8 mouse cellular contexts compared by ENCODE assay signal in genomic region chr16:31546062-31546827, GRCm38 (mm10).
A peak's percentile ranks its signal among the peaks of the same experiment; 100 is the strongest.
DNase-seq lines count a peak whose midpoint lies in the region; ATAC-seq lines count a peak whose summit lies in the region.

No protein-coding gene starts in this region.

- H3K9me3 ChIP-seq in heart, embryonic 12.5 days (replicated peaks), result no peaks in the 10 kb centered on the region
- H3K9me3 ChIP-seq in hindbrain, embryonic 12.5 days (replicated peaks), result no peaks in the 10 kb centered on the region

- H3K36me3 ChIP-seq in heart, embryonic 12.5 days, result no peaks in the 10 kb centered on the region
- no peaks in the 10 kb centered on the region for H3K36me3 ChIP-seq in hindbrain, embryonic 12.5 days

- WGBS in heart, embryonic 12.5 days, result 1% methylated on average over 18 of the region's 18 CpGs
- WGBS in hindbrain, embryonic 12.5 days, result 1% methylated on average over 18 of the region's 18 CpGs

- H3K27ac ChIP-seq in heart, embryonic 12.5 days (ENCODE audit: poor library complexity, severe bottlenecking), result no peak overlapping the region
- peak overlapping the region; percentile 81 for H3K27ac ChIP-seq in hindbrain, embryonic 12.5 days

- DNase-seq in heart, adult 18-20 months, result no peak
- DNase-seq in adrenal gland, postnatal 36 days, result peak; percentile 33 to 42
- peak; percentile 68 for DNase-seq in neural tube, embryonic 10.5 days (ENCODE audit: extremely low spot score, low spot score)
- no peak for DNase-seq in natural killer cell, adult 2 months (ENCODE audit: low spot score in 2 of 2)
- no peak for DNase-seq in left cerebral cortex, adult 18-20 months (ENCODE audit: low spot score in 2 of 2)

- peak overlapping the region; percentile 34 for H3K4me3 ChIP-seq in heart, embryonic 12.5 days
- H3K4me3 ChIP-seq in hindbrain, embryonic 12.5 days, result peak overlapping the region; percentile 21

- H3K4me1 ChIP-seq in heart, embryonic 12.5 days (replicated peaks), result peaks cover 12% of the 10 kb centered on the region
- peaks cover 19% of the 10 kb centered on the region for H3K4me1 ChIP-seq in hindbrain, embryonic 12.5 days

- peaks cover 28% of the 10 kb centered on the region for H3K27me3 ChIP-seq in heart, embryonic 12.5 days (replicated peaks)
- peaks cover 6% of the 10 kb centered on the region; the same call in 1 of the 2 replicates for H3K27me3 ChIP-seq in hindbrain, embryonic 12.5 days

- H3K4me2 ChIP-seq in heart, embryonic 12.5 days, result peak overlapping the region; percentile 66
- H3K4me2 ChIP-seq in hindbrain, embryonic 12.5 days (replicated peaks), result peak overlapping the region; percentile 52

- no peak for ATAC-seq in heart, embryonic 12.5 days (ENCODE audit: insufficient number of reproducible peaks, low FRiP score)
- ATAC-seq in hindbrain, embryonic 12.5 days (ENCODE audit: low FRiP score), result peak; percentile 72
- ATAC-seq in granulocyte monocyte progenitor cell, adult 5-6 weeks (replicated peaks; ENCODE audit: poor library complexity, severe bottlenecking), result no peak

- H3K9ac ChIP-seq in heart, embryonic 12.5 days, result peak overlapping the region; percentile 8; the same call in 1 of the 2 replicates
- H3K9ac ChIP-seq in hindbrain, embryonic 12.5 days, result peak overlapping the region; percentile 45

Comparison
In these comparisons a context has a peak if more than half of its experiments do, and no peak if none do; other contexts are left out.
1. DNase-seq: peak in adrenal gland, postnatal 36 days (2 of 2) and neural tube, embryonic 10.5 days (single experiment); none in heart, adult 18-20 months (0 of 2), natural killer cell, adult 2 months (0 of 2) and left cerebral cortex, adult 18-20 months (0 of 2).